Mouse (Mus musculus) R1 (cell line): ENCODE data around the gene Gm20388.

Experiments used
- DNase-seq: peaks from one replicate; pipeline ENCODE4 v3.0.0-alpha.2; 2018; ENCODE audit warnings: low read depth, low spot score

Gene Gm20388

DNA sequence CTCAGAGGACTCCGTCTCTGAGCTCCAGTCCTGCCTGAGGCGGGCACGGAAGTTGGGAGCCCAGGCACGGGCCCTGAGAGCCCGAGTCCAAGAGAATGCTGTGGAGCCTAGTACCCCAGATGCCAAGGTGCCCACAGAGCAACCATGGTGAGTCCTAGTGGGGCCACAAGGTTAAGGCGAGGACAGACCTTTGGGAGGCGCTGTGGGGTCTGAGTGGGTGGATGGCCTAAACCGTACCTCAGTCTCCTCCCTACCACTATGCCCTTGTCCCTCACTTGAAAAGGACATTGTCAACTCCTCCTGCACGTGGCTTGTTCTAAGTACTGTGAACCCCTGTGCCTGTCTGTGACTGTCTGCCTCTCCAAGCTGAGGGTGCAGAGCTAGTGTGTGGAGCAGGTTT lies 2658.7 kb downstream of the Gm20388 start:
- DNase-seq, result no peak

DNA sequence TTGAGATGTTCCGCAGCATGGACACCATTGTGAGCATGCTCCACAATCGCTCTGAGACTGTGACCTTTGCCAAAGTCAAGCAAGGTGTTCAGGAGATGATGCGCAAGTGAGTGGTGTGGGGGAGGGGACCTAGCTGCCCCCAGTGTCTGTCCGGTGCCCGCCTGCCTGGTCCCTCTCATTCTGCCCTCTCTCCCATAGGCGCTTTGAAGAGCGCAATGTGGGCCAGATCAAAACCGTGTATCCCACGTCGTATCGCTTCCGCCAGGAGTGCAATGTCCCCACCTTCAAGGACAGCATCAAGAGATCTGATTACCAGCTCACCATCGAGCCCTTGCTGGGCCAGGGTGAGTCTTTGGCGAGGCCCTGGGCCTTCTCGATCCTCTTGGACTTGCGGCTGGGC lies 2659.4 kb downstream of the Gm20388 start:
- no peak for DNase-seq

DNA sequence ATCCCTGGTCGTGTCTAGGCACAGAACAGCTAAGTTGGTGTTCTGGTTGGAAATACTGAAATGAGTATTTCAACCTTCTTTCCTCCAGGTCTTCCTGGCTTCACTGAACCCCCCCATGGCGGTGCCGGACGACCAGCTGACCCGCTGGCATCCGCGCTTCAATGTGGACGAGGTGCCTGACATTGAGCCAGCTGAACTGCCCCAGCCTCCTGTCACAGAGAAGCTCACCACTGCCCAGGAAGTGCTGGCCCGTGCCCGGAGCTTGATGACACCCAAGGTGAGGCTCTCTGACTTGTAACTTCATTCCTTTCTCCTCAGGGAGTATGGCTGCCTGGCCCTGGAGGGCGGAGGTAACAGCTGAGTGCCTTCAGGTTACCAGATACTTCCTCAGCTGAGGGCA lies 2660.5 kb downstream of the Gm20388 start:
- DNase-seq, result no peak

- DNase-seq, result no peak
Observed at GRCm38 (mm10) chr8:122571750-122572267, 2661.2 kb downstream of the Gm20388 start.

GRCm38 (mm10) chr8:122572751-122573150 lies 2662.1 kb downstream of the Gm20388 start:
- DNase-seq, result no peak

GRCm38 (mm10) chr8:122573176-122573575 lies 2662.5 kb downstream of the Gm20388 start:
- peak; percentile 61 for DNase-seq

GRCm38 (mm10) chr8:122573577-122573976 lies 2662.9 kb downstream of the Gm20388 start:
- DNase-seq, result peak; percentile 42

- DNase-seq, result no peak
Observed at GRCm38 (mm10) chr8:122574264-122574663, 2663.6 kb downstream of the Gm20388 start.

DNA sequence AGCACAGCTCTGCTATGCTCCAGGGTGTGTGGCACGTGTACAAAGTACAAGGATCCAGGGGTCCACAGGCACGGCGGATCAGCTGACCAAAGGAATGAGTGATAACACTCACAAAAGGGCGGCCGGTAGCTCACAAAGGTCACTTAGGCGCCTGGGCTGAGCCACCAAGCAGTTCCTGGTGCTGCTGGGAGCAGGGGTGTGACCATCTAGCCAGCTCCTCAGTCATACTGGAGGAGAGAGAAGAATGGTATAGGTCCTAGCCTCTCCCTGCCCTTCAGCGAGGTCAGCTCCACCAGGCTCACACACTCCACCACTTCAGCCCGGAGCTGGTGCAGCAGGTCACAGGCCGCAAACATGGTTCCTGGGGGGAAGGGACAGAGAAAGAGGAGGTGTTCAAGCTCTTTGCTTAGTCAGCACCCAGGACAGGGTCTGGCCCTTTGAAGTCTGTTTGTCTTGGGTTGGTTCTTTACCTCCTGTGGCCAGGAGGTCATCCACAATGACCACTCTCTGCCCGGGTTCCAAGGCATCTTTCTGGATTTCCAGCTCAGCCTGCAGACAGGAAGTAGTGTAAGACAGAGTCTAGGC lies 2664.1 kb downstream of the Gm20388 start:
- DNase-seq, result peak; percentile 58

DNA sequence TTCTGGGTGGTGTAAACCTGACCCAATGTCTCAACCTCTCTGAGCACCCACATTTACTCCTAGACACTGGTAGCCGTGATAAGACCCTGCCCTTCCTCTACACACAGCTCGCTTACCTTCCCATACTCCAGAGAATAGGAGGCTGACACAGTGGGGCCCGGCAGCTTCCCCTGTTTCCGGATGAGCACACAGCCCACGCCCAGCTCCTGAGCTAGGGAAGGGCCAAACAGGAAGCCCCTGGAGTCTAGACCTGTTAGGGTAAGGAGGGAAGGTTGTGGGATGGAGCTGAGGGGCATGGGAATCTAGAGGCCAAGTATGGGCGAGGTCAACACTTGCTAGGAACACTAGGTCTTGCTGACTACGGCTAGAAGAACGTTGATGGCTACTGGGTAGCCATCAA lies 2664.6 kb downstream of the Gm20388 start:
- DNase-seq, result peak; percentile 69

GRCm38 (mm10) chr8:122575735-122576647 lies 2665.3 kb downstream of the Gm20388 start:
- no peak for DNase-seq

DNA sequence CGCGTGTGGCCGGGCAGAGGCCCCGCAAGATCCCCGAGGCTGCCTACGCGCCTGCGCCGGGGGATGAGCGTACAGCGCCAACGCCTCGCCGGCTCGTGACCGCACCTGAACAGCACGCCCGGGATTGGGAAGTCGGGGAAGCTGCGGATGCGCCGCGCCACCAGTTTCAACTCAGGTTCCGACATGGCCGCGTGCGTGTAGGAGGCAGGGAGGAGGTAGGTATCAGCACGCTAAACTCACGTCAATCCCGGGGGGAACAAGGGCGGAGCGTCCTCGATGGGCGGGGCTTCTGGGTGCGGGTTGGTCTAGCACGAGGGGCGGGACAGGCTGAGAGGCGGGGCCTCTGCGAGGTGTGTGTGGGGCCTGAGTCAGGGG lies 2666.0 kb downstream of the Gm20388 start, which contains the start of gene Aprt:
Gene Aprt (minus strand): TSS at position 262 of the 375 bp plus-strand sequence.
- peak; percentile 96 for DNase-seq

GRCm38 (mm10) chr8:122577116-122577515 lies 2666.5 kb downstream of the Gm20388 start:
- no peak for DNase-seq

DNA sequence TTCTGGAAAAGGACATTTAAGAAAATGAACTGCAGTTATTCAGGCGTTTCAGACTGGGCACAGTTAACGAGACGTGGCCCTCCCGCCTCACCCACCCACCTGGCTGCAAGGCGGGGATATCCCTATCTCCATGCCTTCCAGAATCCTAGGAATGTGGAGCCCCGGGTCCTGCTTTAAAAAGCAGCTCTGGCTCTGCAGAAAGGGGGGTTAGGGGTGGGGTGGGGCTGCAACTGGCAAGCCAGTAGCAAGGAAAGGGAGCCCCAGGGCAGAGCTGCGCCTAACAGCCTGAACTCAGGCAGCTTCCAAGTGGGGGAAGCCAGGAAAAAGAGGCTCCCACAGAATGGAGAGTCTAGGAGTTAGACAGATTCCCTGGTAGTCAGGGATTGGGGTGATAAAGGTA lies 2668.6 kb downstream of the Gm20388 start:
- peak; percentile 64 for DNase-seq

DNA sequence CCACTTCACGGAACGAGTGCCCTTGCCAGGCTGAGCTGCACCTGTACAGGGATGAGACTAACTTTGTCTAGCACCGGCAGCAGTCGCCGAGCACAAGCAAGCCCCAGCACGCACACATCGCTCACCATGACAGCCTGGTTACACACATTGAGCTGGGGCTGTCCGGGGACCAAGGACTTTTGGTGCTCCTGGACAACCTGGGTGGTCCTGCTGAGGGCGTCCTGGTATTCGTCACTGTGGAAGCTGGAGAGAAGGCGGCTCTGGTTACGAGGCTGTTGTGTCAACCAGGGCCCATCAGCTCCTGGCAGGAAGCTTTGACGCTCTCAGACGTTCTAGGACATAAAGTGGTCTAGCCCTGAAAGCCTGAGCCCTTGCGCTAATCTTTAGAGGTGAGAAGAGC lies 2670.3 kb downstream of the Gm20388 start:
- DNase-seq, result no peak

DNA sequence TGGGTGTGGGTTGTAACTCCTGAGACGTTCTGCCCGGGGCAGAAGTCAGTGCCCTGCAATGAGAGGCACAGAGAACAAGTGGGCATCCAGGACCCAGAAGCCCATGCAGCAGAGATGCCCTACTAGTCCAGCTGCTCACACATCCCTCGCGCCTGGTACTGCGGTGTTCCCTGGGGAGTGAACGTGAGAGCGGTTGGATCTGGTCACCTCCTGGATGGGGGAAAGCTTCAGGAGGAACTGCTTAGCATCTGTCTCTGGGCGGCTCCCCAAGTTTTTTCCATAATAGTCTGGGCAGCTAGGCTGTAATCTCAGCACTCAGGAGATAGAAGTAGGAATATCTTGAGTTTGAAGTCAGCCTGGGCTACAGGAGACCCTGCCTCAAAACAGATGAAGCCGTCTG lies 2674.3 kb downstream of the Gm20388 start:
- DNase-seq, result no peak

DNA sequence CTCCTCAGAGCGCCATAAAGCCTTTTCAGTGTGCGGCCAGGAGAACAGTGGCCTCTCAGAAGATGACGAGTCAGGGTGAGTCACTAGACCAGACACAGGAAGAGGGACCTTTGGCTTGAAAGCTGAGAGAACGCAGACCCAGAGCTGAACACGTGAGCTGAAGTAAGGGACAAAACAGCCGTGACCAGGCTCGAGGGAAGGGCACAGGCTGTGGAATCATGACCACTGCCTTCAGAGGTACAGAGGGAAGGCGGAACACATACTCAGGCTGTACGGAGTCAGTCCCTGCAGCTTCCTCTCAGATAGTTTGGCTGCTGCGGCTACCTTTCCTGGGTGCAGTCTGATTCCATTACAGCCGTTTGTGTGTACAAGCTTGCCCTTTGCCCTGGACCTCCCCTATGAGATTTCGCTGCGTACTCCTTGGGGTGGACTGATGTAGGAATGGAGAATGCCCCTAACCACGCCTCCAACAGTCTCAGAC lies 2674.8 kb downstream of the Gm20388 start:
- no peak for DNase-seq

DNA sequence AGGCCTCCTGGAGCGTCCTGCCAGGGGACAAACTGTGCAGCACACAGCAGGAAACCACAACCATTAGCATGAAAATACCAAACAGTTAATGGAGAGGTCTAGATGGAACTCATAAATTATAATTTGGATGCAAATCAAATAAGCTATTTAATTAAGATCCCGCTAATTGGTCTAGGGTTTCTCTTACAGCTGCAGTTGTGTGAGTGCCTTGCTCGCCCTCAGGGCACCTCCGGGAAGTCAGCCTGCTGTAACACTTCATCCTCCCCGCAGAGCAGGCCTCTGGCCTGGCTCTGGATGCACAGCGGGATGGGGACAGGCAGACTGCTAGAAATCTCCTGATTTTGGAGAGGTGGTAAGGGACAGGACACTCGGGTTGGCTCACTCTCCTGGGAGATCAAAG lies 2675.5 kb downstream of the Gm20388 start:
- DNase-seq, result no peak

- DNase-seq, result no peak
Observed at GRCm38 (mm10) chr8:122586749-122587148, 2676.1 kb downstream of the Gm20388 start.

DNA sequence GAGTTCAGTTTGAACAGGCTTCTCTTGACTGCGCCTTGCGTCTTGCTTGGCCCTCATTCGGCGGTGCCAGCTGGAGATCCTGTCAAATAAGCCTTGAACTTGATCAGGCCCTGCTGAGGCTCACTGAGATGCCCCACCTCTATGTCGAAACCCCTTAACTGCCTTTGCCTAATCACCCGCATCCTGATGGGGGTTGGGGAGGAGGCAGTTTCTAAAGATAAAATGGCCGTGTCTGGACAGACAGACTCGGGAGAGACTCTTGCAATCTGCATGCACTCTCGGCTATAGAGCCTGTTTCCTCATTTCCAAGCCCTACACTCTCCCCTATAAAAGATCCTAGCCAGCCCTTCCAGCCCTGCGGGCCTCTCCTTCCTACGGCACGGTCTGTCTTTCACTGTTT lies 2682.6 kb downstream of the Gm20388 start:
- DNase-seq, result no peak

GRCm38 (mm10) chr8:122593783-122594507 lies 2683.3 kb downstream of the Gm20388 start:
- DNase-seq, result no peak

DNA sequence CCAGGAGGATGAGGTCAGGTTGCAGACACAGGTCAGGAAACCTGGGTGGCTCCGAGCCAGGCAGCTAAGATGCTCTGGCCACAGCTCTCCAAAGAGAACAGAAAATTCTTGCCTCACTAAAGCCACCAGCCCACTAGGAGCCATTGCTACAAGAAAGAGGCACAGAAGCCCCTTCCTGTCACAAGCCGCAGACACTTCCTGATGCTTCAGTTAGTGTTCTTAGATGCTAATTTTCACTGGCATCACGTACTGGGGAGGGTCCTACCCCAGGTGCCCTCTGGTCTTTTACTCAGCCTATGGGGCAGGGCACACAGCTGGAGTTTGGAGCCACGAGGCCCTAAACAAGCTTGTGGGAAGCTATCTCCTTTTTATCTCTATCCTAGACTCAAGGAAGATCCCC lies 2685.4 kb downstream of the Gm20388 start:
- no peak for DNase-seq
